Mouse (Mus musculus) stomach, postnatal 0 days (tissue): ENCODE data around the gene Rapgef3.

Experiments
- CTCF ChIP-seq: IDR thresholded peaks from 2 replicates; pipeline ENCODE4 v1.5.1; 2016; ENCODE audit warnings: antibody characterized with exemption, low read depth, mild to moderate bottlenecking, moderate library complexity
- EP300 ChIP-seq: optimal IDR thresholded peaks from 2 replicates; pipeline ENCODE3; 2016; ENCODE audit warnings: antibody characterized with exemption

GRCm38 (mm10) chr15:97712546-97712945, 55.2 kb downstream of the Rapgef3 start:
- no peak for TF ChIP-seq CTCF
- TF ChIP-seq EP300, result no peak
